Mouse (Mus musculus) right cerebral cortex, adult 18-20 months (tissue): Measurements from ENCODE around the gene Lmo4.

ENCODE experiments used
- DNase-seq: peaks from one replicate; pipeline ENCODE4 v3.0.0; 2022; ENCODE audit warnings: mixed read lengths

Gene Lmo4

DNA sequence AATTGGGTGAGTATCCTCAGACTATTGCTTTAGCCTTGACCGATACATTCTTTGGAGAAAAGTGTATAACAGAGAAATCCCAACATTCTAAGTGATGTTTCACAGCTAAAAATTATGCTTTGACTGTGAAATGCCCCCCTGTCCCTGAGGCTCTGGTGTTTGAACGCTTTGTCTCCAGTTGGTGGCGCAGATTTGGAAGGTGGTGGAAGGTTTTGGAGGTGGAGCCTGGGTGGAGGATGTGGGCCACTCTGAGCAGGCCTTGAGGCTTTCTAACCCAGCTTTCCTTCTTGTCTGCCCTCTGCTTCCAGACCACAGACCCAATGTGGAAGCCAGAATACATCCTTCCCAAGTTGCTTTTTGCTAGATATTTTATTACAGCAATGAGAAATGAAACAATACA lies 57.8 kb downstream of the Lmo4 start:
- no peak for DNase-seq

DNA sequence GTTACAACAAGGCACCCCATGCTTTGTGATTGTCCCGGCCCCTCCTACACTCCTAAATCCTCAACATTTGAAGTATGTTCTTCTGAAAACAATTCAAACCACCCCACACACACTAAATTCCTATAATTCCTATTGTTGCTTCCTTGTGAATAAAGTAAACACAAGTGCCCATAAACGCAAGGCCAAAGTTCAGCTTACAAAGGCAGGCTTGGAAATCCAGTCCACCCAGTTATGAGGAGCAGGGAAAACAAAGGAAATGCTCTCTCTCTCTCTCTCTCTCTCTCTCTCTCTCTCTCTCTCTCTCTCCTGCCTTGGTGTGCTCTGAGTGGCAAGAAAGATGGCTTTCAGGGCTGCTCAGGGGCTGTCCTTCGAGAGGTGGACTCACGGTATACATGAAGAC lies 61.0 kb downstream of the Lmo4 start:
- no peak for DNase-seq

DNA sequence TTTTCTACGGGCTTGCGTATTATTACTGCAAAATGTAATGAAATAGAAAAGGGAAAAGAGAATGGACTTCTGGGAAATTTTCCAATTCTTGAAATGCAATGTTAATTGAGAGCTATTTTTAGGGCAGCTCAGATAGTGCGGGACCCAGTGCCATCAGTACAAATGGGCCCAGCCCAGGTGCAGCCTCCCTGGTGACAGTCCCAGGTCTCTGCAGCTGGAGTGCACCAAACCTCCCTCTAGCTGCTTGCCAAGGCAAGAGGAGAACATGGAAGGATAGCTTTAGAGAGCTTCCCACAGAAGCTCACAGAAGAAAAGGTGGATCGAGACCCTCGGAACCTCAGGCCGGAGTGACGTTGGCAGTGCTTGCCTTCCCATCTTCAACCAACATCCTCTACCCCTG lies 62.1 kb downstream of the Lmo4 start:
- no peak for DNase-seq

- DNase-seq, result peak; percentile 38
Measured at GRCm38 (mm10) chr3:144141786-144142185, 63.2 kb downstream of the Lmo4 start.

DNA sequence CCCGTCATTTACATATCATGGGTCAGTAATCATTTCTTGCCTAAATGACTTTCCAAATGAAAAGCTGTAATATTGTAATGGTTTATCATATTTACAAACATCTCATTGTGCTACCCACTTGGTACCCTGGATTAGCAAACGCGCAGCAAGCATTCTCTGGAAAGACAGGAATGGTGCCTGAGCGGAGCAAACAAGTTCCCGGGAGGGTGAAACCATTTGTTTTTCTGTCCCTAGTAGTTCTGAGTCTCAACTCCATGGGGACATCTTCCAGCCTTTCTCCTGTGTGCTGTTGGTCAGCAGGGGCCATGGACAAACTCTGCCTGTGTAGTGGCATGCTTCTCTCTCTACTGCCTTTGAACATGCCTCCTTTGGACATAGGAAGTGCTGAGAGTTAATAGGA lies 64.2 kb downstream of the Lmo4 start:
- DNase-seq, result no peak

GRCm38 (mm10) chr3:144138659-144139058 lies 66.4 kb downstream of the Lmo4 start:
- DNase-seq, result no peak
